Mouse (Mus musculus): ENCODE data around the gene Lrsam1.

Lrsam1 gene

GRCm38 (mm10) chr2:32895606-32896106 is 65.8 kb downstream of the Lrsam1 start:
- no peak for DNase-seq (ENCODE audit: extremely low read depth, low read depth)

GRCm38 (mm10) chr2:32894097-32894496 is 67.3 kb downstream of the Lrsam1 start:
- DNase-seq (ENCODE audit: extremely low read depth, low read depth): peak; percentile 70

- DNase-seq (ENCODE audit: extremely low read depth, low read depth): no peak
Observed at GRCm38 (mm10) chr2:32892490-32892889, 68.9 kb downstream of the Lrsam1 start.

GRCm38 (mm10) chr2:32891278-32891677 is 70.1 kb downstream of the Lrsam1 start:
- no peak for DNase-seq (ENCODE audit: extremely low read depth, low read depth)

- no peak for DNase-seq (ENCODE audit: extremely low read depth, low read depth)
Observed at GRCm38 (mm10) chr2:32890280-32890679, 71.1 kb downstream of the Lrsam1 start.

- DNase-seq (ENCODE audit: extremely low read depth, low read depth): no peak
Observed at GRCm38 (mm10) chr2:32888551-32888950, 72.9 kb downstream of the Lrsam1 start.

- no peak for DNase-seq (ENCODE audit: extremely low read depth, low read depth)
Observed at GRCm38 (mm10) chr2:32888029-32888428, 73.4 kb downstream of the Lrsam1 start.

GRCm38 (mm10) chr2:32884745-32885144 is 76.7 kb downstream of the Lrsam1 start:
- DNase-seq (ENCODE audit: extremely low read depth, low read depth): no peak

- no peak for DNase-seq (ENCODE audit: extremely low read depth, low read depth)
Observed at GRCm38 (mm10) chr2:32882283-32883043, 79.0 kb downstream of the Lrsam1 start.

- no peak for DNase-seq (ENCODE audit: extremely low read depth, low read depth)
Observed at GRCm38 (mm10) chr2:32881723-32882122, 79.7 kb downstream of the Lrsam1 start.

GRCm38 (mm10) chr2:32881054-32881453 is 80.4 kb downstream of the Lrsam1 start:
- no peak for DNase-seq (ENCODE audit: extremely low read depth, low read depth)

GRCm38 (mm10) chr2:32879593-32879992 is 81.8 kb downstream of the Lrsam1 start:
- no peak for DNase-seq (ENCODE audit: extremely low read depth, low read depth)

- no peak for DNase-seq (ENCODE audit: extremely low read depth, low read depth)
Observed at GRCm38 (mm10) chr2:32878396-32878795, 83.0 kb downstream of the Lrsam1 start.

GRCm38 (mm10) chr2:32877761-32878393 is 83.5 kb downstream of the Lrsam1 start:
- DNase-seq (ENCODE audit: extremely low read depth, low read depth): no peak

- no peak for DNase-seq (ENCODE audit: extremely low read depth, low read depth)
Observed at GRCm38 (mm10) chr2:32877303-32877702, 84.1 kb downstream of the Lrsam1 start.

- no peak for DNase-seq (ENCODE audit: extremely low read depth, low read depth)
Observed at GRCm38 (mm10) chr2:32876490-32877302, 84.7 kb downstream of the Lrsam1 start.

GRCm38 (mm10) chr2:32875675-32876489 is 85.5 kb downstream of the Lrsam1 start, which contains the start of gene Fam129b:
Fam129b (plus strand) TSS chr2:32876114.
- DNase-seq (ENCODE audit: extremely low read depth, low read depth): no peak
